Mouse (Mus musculus) B cell, adult 62 days (primary cell): Measurements from ENCODE around the gene E130114P18Rik. TPM values are rescaled to one million over a fixed set of nuclear protein-coding genes. Genes with fewer than 3 reads are reported as not detected.

Experiments used
- total RNA-seq: library from RNA; stranded (reverse); gene quantifications from 4 replicates; pipeline ENCODE4 v1.2.4, GENCODE M21; 2023

Gene E130114P18Rik
- total RNA-seq = not detected in 4 replicates

GRCm38 (mm10) chr4:97777706-97778176 is at the start of gene E130114P18Rik:
Gene E130114P18Rik, minus strand, starts transcription at chr4:97778078.

GRCm38 (mm10) chr4:97772641-97773040 is 5.2 kb downstream of the E130114P18Rik start, which contains the start of gene Nfia:
Gene Nfia, plus strand, starts transcription at chr4:97772734.

Other genes starting within 250 kb of the E130114P18Rik start
- 4.1 to 8.2 TPM (median 6.8 TPM) in 4 replicates for gene Nfia, start 5.3 kb downstream of the E130114P18Rik start, total RNA-seq